Mouse (Mus musculus) 3T3-L1 (cell line): Measurements from ENCODE around the gene Ptprz1.
"Not testable (repeated sequence)": the region's sequence is repeated elsewhere in the genome, so short reads cannot be mapped to it uniquely, and the experiment has no call there.

ENCODE experiments used
- DNase-seq: peaks from one replicate; pipeline ENCODE4 v3.0.0-alpha.2; 2015; ENCODE audit warnings: low read depth, low spot score

The Ptprz1 gene

GRCm38 (mm10) chr6:23003152-23003551, 127.8 kb downstream of the Ptprz1 start:
- peak; percentile 5 for DNase-seq

- DNase-seq = no peak
Observed at GRCm38 (mm10) chr6:23014988-23015613, 139.8 kb downstream of the Ptprz1 start.

GRCm38 (mm10) chr6:23028251-23028650, 152.9 kb downstream of the Ptprz1 start:
- DNase-seq = no peak

- DNase-seq = no peak
Observed at GRCm38 (mm10) chr6:23048836-23049235, 173.5 kb downstream of the Ptprz1 start.

GRCm38 (mm10) chr6:23055734-23056133, 180.4 kb downstream of the Ptprz1 start:
- no peak for DNase-seq

GRCm38 (mm10) chr6:23076060-23076459, 200.8 kb downstream of the Ptprz1 start:
- DNase-seq = no peak

- DNase-seq = no peak
Observed at GRCm38 (mm10) chr6:23078273-23078672, 203.0 kb downstream of the Ptprz1 start.

- DNase-seq = no peak
Observed at GRCm38 (mm10) chr6:23079991-23080680, 204.8 kb downstream of the Ptprz1 start.

GRCm38 (mm10) chr6:23084587-23085421, 209.5 kb downstream of the Ptprz1 start:
- no peak for DNase-seq

- DNase-seq = not testable (repeated sequence)
Observed at GRCm38 (mm10) chr6:23089292-23089691, 214.0 kb downstream of the Ptprz1 start.

- not testable (repeated sequence) for DNase-seq
Observed at GRCm38 (mm10) chr6:23090346-23091055, 215.2 kb downstream of the Ptprz1 start.
